Mouse (Mus musculus) hindbrain, embryonic 11.5 days (tissue): ENCODE measurements at regions not wholly inside any gene's neighbourhood (a gene's known extent, or its start where the extent isn't known, plus 50 kb on each side); places are given as distances from the start of the nearest gene placed in this dataset.

ENCODE experiments used
- ATAC-seq: fragments of 200-750 bp; cut with Nextera tagmentation; 2 replicates; pipeline ENCODE4 v1.8.0; 2017; ENCODE audit warnings: mild to moderate bottlenecking, moderate TSS enrichment, moderate library complexity; ENCODE audit not compliant: low FRiP score
- DNase-seq: peaks from one replicate; pipeline ENCODE4 v3.0.0-alpha.2; 2015; ENCODE audit warnings: low spot score
- H3K27ac ChIP-seq: fragments of 300-500 bp; sonication (generic); 2 replicates; pipeline ENCODE4 v1.5.1; 2014; ENCODE audit warnings: mild to moderate bottlenecking, low read depth, low read length
- H3K27me3 ChIP-seq: fragments of 300-500 bp; sonication (generic); 2 replicates; pipeline ENCODE4 v1.6.1; 2014; ENCODE audit warnings: mild to moderate bottlenecking, low read length, moderate library complexity, mixed read lengths; ENCODE audit not compliant: control insufficient read depth, insufficient read depth
- H3K36me3 ChIP-seq: fragments of 300-500 bp; sonication (generic); 2 replicates; pipeline ENCODE4 v1.6.1; 2014; ENCODE audit warnings: mild to moderate bottlenecking, low read length, moderate library complexity, mixed read lengths; ENCODE audit not compliant: control insufficient read depth, insufficient read depth
- H3K4me1 ChIP-seq: fragments of 300-500 bp; sonication (generic); replicated peaks from 2 replicates; pipeline ENCODE4 v1.6.1; 2014; ENCODE audit warnings: low read length, mixed read lengths; ENCODE audit not compliant: control insufficient read depth, insufficient read depth
- H3K4me2 ChIP-seq: fragments of 300-500 bp; sonication (generic); replicated peaks from 2 replicates; pipeline ENCODE4 v1.6.1; 2014; ENCODE audit warnings: mild to moderate bottlenecking, low read depth, low read length
- H3K4me3 ChIP-seq: fragments of 300-500 bp; sonication (generic); 2 replicates; pipeline ENCODE4 v1.5.1; 2014; ENCODE audit warnings: low read depth, low read length
- H3K9ac ChIP-seq: fragments of 300-500 bp; sonication (generic); 2 replicates; pipeline ENCODE4 v1.6.1; 2014; ENCODE audit warnings: low read depth, low read length
- H3K9me3 ChIP-seq: fragments of 300-500 bp; sonication (generic); 2 replicates; pipeline ENCODE4 v1.6.1; 2016; ENCODE audit warnings: low read length; ENCODE audit not compliant: control insufficient read depth
- WGBS: fragments of 180-500 bp; shearing (Covaris S2); extraction: QIAGEN DNeasy Blood & Tissue Kit; methylation state at CpG from one replicate; pipeline ENCODE4 v1.1.7; 2014; 5-methylcytosine and 5-hydroxymethylcytosine counted together

- H3K9me3 ChIP-seq: no peaks in the 10 kb centered on the region
- no peak overlapping the region for H3K27ac ChIP-seq
- no peaks in the 10 kb centered on the region for H3K4me1 ChIP-seq
- 60% methylated on average over 2 of the region's 2 CpGs for WGBS
- no peak for DNase-seq
- H3K4me2 ChIP-seq: no peak overlapping the region
- no peak overlapping the region for H3K4me3 ChIP-seq
- ATAC-seq: no peak
- no peaks in the 10 kb centered on the region for H3K27me3 ChIP-seq
- no peak overlapping the region for H3K9ac ChIP-seq
- H3K36me3 ChIP-seq: no peaks in the 10 kb centered on the region
These were observed 73.8 kb downstream of the Dio2 start for GRCm38 (mm10) chr12:90664436-90664835.

- H3K9me3 ChIP-seq: no peaks in the 10 kb centered on the region
- 73% methylated on average over 5 of the region's 5 CpGs for WGBS
- no peak overlapping the region for H3K4me3 ChIP-seq
- no peaks in the 10 kb centered on the region for H3K36me3 ChIP-seq
- no peak for DNase-seq
- no peak overlapping the region for H3K4me2 ChIP-seq
- H3K9ac ChIP-seq: no peak overlapping the region
- no peak for ATAC-seq
- no peak overlapping the region for H3K27ac ChIP-seq
- H3K27me3 ChIP-seq: no peaks in the 10 kb centered on the region
- H3K4me1 ChIP-seq: no peaks in the 10 kb centered on the region
These were observed 92.8 kb downstream of the Dio2 start for GRCm38 (mm10) chr12:90645452-90645851.

GRCm38 (mm10) chr12:90643891-90644290 is 94.3 kb downstream of the Dio2 start:
- Histone ChIP-seq H3K9me3 (no peaks in the 10 kb centered on the region), H3K36me3 (no peaks in the 10 kb centered on the region), H3K27ac (no peak overlapping the region), H3K4me2 (no peak overlapping the region), H3K27me3 (no peaks in the 10 kb centered on the region), H3K9ac (no peak overlapping the region), H3K4me3 (no peak overlapping the region), H3K4me1 (no peaks in the 10 kb centered on the region)
- whole genome bisulfite sequencing: 29% methylated on average over 1 of the region's 1 CpGs
- DNase-seq (peak; percentile 10), ATAC-seq (no peak)

GRCm38 (mm10) chr12:90624856-90625255 is 113.4 kb downstream of the Dio2 start:
- DNase-seq: no peak
- no peak overlapping the region for H3K27ac ChIP-seq
- H3K36me3 ChIP-seq: no peaks in the 10 kb centered on the region
- ATAC-seq: no peak
- H3K27me3 ChIP-seq: no peaks in the 10 kb centered on the region
- no peak overlapping the region for H3K4me3 ChIP-seq
- H3K4me2 ChIP-seq: no peak overlapping the region
- no peak overlapping the region for H3K9ac ChIP-seq
- no peaks in the 10 kb centered on the region for H3K9me3 ChIP-seq
- H3K4me1 ChIP-seq: no peaks in the 10 kb centered on the region

GRCm38 (mm10) chr12:90623426-90623825 is 114.8 kb downstream of the Dio2 start:
- Histone ChIP-seq H3K9ac (no peak overlapping the region), H3K4me3 (no peak overlapping the region), H3K27ac (no peak overlapping the region), H3K4me1 (no peaks in the 10 kb centered on the region), H3K36me3 (no peaks in the 10 kb centered on the region), H3K4me2 (no peak overlapping the region), H3K27me3 (no peaks in the 10 kb centered on the region), H3K9me3 (no peaks in the 10 kb centered on the region)
- whole genome bisulfite sequencing: 91% methylated on average over 2 of the region's 2 CpGs
- ATAC-seq (no peak), DNase-seq (no peak)

- 88% methylated on average over 2 of the region's 2 CpGs for WGBS
- Histone ChIP-seq H3K4me2 (no peak overlapping the region), H3K4me3 (no peak overlapping the region), H3K4me1 (no peaks in the 10 kb centered on the region), H3K9ac (no peak overlapping the region), H3K36me3 (no peaks in the 10 kb centered on the region), H3K27ac (no peak overlapping the region), H3K9me3 (no peaks in the 10 kb centered on the region), H3K27me3 (no peaks in the 10 kb centered on the region)
- DNase-seq (no peak), ATAC-seq (no peak)
These were observed 129.4 kb downstream of the Dio2 start for GRCm38 (mm10) chr12:90608810-90609209.

GRCm38 (mm10) chr12:90607894-90608293 is 130.3 kb downstream of the Dio2 start:
- Histone ChIP-seq H3K27me3 (no peaks in the 10 kb centered on the region), H3K9me3 (no peaks in the 10 kb centered on the region), H3K9ac (no peak overlapping the region), H3K4me3 (no peak overlapping the region), H3K36me3 (no peaks in the 10 kb centered on the region), H3K4me1 (no peaks in the 10 kb centered on the region), H3K4me2 (no peak overlapping the region), H3K27ac (no peak overlapping the region)
- WGBS: 85% methylated on average over 6 of the region's 6 CpGs
- DNase-seq (no peak), ATAC-seq (no peak)

GRCm38 (mm10) chr12:90580006-90580405 is 158.2 kb downstream of the Dio2 start:
- no peak overlapping the region for H3K4me3 ChIP-seq
- H3K27me3 ChIP-seq: no peaks in the 10 kb centered on the region
- DNase-seq (no peak), ATAC-seq (no peak)
- H3K9me3 ChIP-seq: no peaks in the 10 kb centered on the region
- H3K9ac ChIP-seq: no peak overlapping the region
- 94% methylated on average over 3 of the region's 3 CpGs for WGBS
- H3K27ac ChIP-seq: no peak overlapping the region
- no peak overlapping the region for H3K4me2 ChIP-seq
- no peaks in the 10 kb centered on the region for H3K4me1 ChIP-seq
- H3K36me3 ChIP-seq: no peaks in the 10 kb centered on the region

GRCm38 (mm10) chr12:90576103-90576502 is 162.1 kb downstream of the Dio2 start:
- DNase-seq: no peak
- no peaks in the 10 kb centered on the region for H3K27me3 ChIP-seq
- no peaks in the 10 kb centered on the region for H3K36me3 ChIP-seq
- 72% methylated on average over 2 of the region's 2 CpGs for WGBS
- no peaks in the 10 kb centered on the region for H3K9me3 ChIP-seq
- H3K9ac ChIP-seq: no peak overlapping the region
- ATAC-seq: no peak
- H3K4me3 ChIP-seq: no peak overlapping the region
- no peak overlapping the region for H3K27ac ChIP-seq
- H3K4me1 ChIP-seq: no peaks in the 10 kb centered on the region
- H3K4me2 ChIP-seq: no peak overlapping the region
